Mouse (Mus musculus): ENCODE data around the gene Nfatc2ip.

DNA sequence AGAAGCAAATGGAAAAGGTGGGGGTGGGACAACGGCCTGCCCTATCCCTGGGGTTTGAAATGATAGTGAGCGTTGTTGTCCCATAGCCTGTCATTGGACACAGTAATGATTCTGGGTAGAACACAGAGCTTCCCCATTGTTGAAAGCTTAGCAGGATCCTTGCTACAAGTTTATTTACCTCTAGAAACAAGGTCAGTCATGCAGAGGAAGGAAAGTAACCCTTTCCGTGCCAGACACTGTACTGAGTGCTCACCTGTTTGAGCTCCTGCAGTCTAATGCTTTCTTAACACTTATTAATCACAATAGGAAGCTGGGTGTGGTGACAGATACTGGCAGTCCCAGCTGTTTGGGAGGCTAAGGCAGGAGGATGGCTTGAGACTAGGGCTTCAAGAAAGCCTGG is 39.3 kb upstream of the Nfatc2ip start:
- TF ChIP-seq POLR2A (IDR thresholded peaks at IDR 0.05; ENCODE audit: extremely low read depth, insufficient read depth, low read length) (no peak), CTCF (IDR thresholded peaks at IDR 0.05; ENCODE audit: extremely low read depth, insufficient read depth, low read length) (no peak)

All from cortical plate, adult 2 months (tissue).